Mouse (Mus musculus): ENCODE measurements around the gene Stkld1. TPM values are rescaled to one million over a fixed set of nuclear protein-coding genes. Genes with fewer than 3 reads are reported as not detected.

The Stkld1 gene
- 0.02 and 0.06 TPM in 2 replicates for polyA plus RNA-seq (2012; rRNA removed)

GRCm38 (mm10) chr2:26933304-26934055 is at the start of gene Stkld1, which contains the start of gene Surf4:
Gene Stkld1 (plus strand): TSS chr2:26934047.
Gene Surf4 (minus strand): TSS chr2:26933928.

GRCm38 (mm10) chr2:26902467-26903220 is 31.2 kb upstream of the Stkld1 start, which contains the start of gene Surf6:
Gene Surf6 (minus strand): TSS chr2:26902879.

DNA sequence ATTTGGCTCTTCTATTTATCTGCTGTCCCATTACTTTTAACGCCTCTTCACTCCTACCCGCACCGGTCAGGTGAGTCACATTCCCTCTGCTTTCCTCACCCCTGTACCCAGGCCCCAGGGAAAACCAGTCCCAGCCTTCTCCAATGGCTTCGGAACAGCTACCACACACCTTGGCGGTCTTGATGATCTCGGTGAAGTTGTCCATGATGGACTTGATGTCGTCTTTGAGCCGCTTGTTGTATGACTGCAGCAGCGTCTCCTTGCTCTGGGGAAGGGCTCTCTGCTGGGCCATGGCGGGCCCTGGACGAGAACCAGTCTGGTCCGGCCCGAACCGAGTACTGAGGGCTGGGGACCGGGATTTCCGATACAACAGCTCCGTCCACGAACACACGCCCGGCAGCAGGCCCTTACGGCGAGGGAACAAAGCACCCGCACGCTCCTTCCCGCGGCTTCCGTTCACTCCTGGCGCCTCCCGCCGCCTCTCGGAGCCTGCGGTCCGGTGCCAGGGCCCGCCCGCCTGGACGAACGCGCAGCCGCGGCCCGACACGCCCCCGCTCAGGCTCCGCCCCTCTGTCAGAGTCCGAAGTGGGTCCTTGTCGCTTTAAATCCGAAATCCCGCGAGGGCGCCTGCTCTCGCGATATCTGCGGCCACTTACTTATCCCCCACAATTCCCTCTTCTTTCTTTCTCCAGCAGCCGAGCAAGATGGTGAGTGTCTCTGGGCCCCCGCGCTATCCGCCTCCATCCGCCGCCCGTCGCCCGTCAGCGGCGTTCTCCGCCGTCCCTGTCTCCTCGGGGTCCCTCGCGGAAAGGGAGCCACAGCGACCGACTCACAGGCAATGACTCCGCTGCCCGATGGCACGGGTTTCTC is 23.5 kb upstream of the Stkld1 start, which contains the start of the genes Med22 and Rpl7a:
TSS of gene Med22 (minus strand) at position 554 of the 870 bp plus-strand sequence.
TSS of gene Rpl7a (plus strand) at position 641 of the 870 bp plus-strand sequence.

DNA sequence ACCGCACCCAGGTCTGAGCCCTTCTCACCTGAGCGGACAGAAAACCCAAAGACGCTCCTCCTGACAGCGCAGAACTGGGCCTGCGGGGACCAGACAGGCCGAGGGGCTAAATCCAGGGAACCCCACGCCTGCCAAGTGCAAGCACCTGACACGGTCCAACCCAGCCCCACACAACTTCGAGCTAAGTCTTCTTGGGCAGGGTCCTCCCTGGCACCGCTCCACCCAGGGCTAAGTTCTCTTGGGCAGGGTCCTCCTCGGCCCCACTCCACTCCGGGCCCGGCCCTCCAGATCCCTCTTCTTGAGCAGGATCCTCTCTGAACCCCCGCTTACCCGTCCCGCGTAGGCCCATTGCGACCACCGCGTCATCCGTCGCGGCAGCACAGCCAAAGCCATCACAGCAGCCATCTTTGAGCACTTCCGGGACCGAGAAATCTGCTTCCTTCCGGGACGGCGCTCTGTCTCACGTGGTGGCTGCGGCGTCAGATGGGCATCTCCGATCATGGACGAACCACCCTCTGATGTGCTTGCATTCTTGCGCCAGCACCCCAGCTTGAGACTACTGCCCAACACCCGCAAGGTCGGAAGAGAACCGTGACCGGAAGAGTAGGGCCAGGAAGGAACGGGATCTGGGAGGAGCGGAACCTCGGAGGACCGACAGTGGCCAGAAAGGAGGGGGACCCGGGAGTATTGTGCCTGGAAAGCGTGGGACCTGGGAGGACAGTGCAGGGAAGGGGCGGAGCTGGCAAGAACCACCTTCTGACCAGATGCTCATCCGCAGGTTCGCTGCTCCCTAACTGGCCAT is 17.7 kb upstream of the Stkld1 start, which contains the start of the genes Surf2 and Surf1:
TSS of gene Surf2 (plus strand) at position 441 of the 802 bp plus-strand sequence.
TSS of gene Surf1 (minus strand) at position 604 of the 802 bp plus-strand sequence.

DNA sequence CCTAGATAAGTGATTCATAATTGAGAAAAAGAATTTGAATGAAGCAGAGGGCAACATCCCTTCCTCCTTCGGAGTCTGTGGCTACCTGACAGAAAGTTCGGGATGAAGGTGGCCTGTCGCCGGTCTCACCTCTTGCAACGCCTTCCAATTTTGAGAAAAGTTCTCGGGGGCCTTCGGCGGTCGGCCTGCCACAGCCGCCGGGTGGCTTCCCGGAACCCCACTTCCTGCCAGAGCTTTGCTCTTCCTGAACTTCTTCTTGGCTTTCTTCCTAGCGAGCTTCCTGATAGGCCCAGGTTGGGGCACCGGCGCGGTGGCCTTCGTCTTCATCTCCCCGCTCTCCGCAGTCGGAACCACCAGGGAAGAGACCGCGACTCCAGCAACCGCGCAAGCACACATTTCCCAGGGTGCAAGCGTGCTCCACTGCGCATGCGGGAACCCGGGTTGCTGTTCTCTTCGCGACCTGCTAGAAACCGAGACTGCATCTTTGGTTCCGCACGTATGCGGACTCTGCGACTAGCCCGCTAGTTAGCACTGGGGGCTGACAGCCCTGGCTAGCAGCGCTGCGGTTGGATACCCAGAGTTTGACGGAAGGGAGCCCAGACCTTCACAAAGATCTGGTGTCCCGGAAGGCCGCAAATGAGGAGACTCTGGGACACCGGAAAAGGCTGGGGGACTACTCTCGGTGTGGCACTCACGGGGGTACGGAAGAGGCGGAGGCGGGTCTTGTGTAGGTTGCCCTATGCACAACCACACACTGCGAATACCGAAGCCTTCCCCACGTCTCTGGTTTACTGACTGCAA is 30.3 kb downstream of the Stkld1 start, which contains the start of gene Rexo4:
TSS of gene Rexo4 (minus strand) at position 464 of the 801 bp plus-strand sequence.

GRCm38 (mm10) chr2:26973116-26973515 is 39.3 kb downstream of the Stkld1 start, which contains the start of gene Adamts13:
Gene Adamts13 (plus strand): TSS chr2:26973416.

Other genes with a start within 250 kb of the Stkld1 start
- gene Abo, start 69.1 kb upstream of the Stkld1 start, polyA plus RNA-seq (2012; rRNA removed) = not detected in 2 replicates
- gene Surf6, start 31.2 kb upstream of the Stkld1 start, polyA plus RNA-seq (2012; rRNA removed) = 7.7 and 8.0 TPM in 2 replicates
- 12.9 and 14.0 TPM in 2 replicates for gene Med22, start 23.4 kb upstream of the Stkld1 start, polyA plus RNA-seq (2012; rRNA removed)
- gene Rpl7a, start 23.3 kb upstream of the Stkld1 start, polyA plus RNA-seq (2012; rRNA removed) = 985 and 1,167 TPM in 2 replicates
- 18.9 and 19.1 TPM in 2 replicates for gene Surf2, start 17.7 kb upstream of the Stkld1 start, polyA plus RNA-seq (2012; rRNA removed)
- gene Surf1, start 17.5 kb upstream of the Stkld1 start, polyA plus RNA-seq (2012; rRNA removed) = 28.3 and 28.7 TPM in 2 replicates
- 82.5 and 83.9 TPM in 2 replicates for gene Surf4, start 119 bp upstream of the Stkld1 start, polyA plus RNA-seq (2012; rRNA removed)
- 16.8 and 17.9 TPM in 2 replicates for gene Rexo4, start 30.3 kb downstream of the Stkld1 start, polyA plus RNA-seq (2012; rRNA removed)
- gene Adamts13, start 39.4 kb downstream of the Stkld1 start, polyA plus RNA-seq (2012; rRNA removed) = 2.7 and 3.2 TPM in 2 replicates
- 24.3 and 25.3 TPM in 2 replicates for gene Cacfd1, start 75.9 kb downstream of the Stkld1 start, polyA plus RNA-seq (2012; rRNA removed)
- 0.36 and 0.44 TPM in 2 replicates for gene Slc2a6, start 94.0 kb downstream of the Stkld1 start, polyA plus RNA-seq (2012; rRNA removed)
- 0.02 TPM in 1 of 2 replicates, not detected in the other for gene Mymk, start 138.1 kb downstream of the Stkld1 start, polyA plus RNA-seq (2012; rRNA removed)
- gene Adamtsl2, start 145.3 kb downstream of the Stkld1 start, polyA plus RNA-seq (2012; rRNA removed) = 1.8 and 2.7 TPM in 2 replicates
- 0.01 TPM in 1 of 2 replicates, not detected in the other for gene Fam163b, start 208.4 kb downstream of the Stkld1 start, polyA plus RNA-seq (2012; rRNA removed)
- gene Dbh, start 231.2 kb downstream of the Stkld1 start, polyA plus RNA-seq (2012; rRNA removed) = 0.01 TPM in 1 of 2 replicates, not detected in the other